Mouse (Mus musculus) heart, postnatal 4 days (tissue): ENCODE results near the gene Pip4k2c. TPM values are rescaled to one million over a fixed set of nuclear protein-coding genes. Genes with fewer than 3 reads are reported as not detected.
"Not testable (repeated sequence)": the region's sequence is repeated elsewhere in the genome, so short reads cannot be mapped to it uniquely, and the experiment has no call there.

Experiments
- DNase-seq: peaks from one replicate; pipeline ENCODE4 v3.0.0; 2021
- total RNA-seq, 2 experiments: library from RNA; stranded (reverse); gene quantifications; 2 replicates each; pipeline ENCODE4 v1.2.3; 2021

Pip4k2c gene
- total RNA-seq, 2 experiments from 2014 or later, result 25.7 to 26.6 TPM

GRCm38 (mm10) chr10:127167614-127168192, 43.7 kb downstream of the Pip4k2c start:
- DNase-seq, result no peak

- DNase-seq, result no peak
These were observed 44.4 kb downstream of the Pip4k2c start for GRCm38 (mm10) chr10:127166771-127167613.

- DNase-seq, result no peak
These were observed 45.0 kb downstream of the Pip4k2c start for GRCm38 (mm10) chr10:127166404-127166715.

- peak; percentile 30 for DNase-seq
These were observed 45.6 kb downstream of the Pip4k2c start for GRCm38 (mm10) chr10:127165654-127166403.

GRCm38 (mm10) chr10:127165354-127165653, 46.1 kb downstream of the Pip4k2c start:
- no peak for DNase-seq

GRCm38 (mm10) chr10:127164631-127165353, 46.6 kb downstream of the Pip4k2c start, which contains the start of gene B4galnt1:
Gene B4galnt1, plus strand, starts transcription at chr10:127165225.
- DNase-seq, result peak; percentile 79

- no peak for DNase-seq
These were observed 47.2 kb downstream of the Pip4k2c start for GRCm38 (mm10) chr10:127164190-127164589.

GRCm38 (mm10) chr10:127162771-127163261, 48.6 kb downstream of the Pip4k2c start:
- DNase-seq, result not testable (repeated sequence)

- DNase-seq, result no peak
These were observed 50.7 kb downstream of the Pip4k2c start for GRCm38 (mm10) chr10:127160728-127161127.

- DNase-seq, result no peak
These were observed 51.3 kb downstream of the Pip4k2c start for GRCm38 (mm10) chr10:127160081-127160480.

GRCm38 (mm10) chr10:127158471-127158870, 52.9 kb downstream of the Pip4k2c start:
- no peak for DNase-seq

GRCm38 (mm10) chr10:127156511-127156910, 54.9 kb downstream of the Pip4k2c start:
- no peak for DNase-seq

- no peak for DNase-seq
These were observed 55.3 kb downstream of the Pip4k2c start for GRCm38 (mm10) chr10:127156089-127156488.

- no peak for DNase-seq
These were observed 56.7 kb downstream of the Pip4k2c start for GRCm38 (mm10) chr10:127154652-127155051.

- DNase-seq, result no peak
These were observed 57.1 kb downstream of the Pip4k2c start for GRCm38 (mm10) chr10:127154241-127154640.

- no peak for DNase-seq
These were observed 58.1 kb downstream of the Pip4k2c start for GRCm38 (mm10) chr10:127153323-127153722.

- not testable (repeated sequence) for DNase-seq
These were observed 58.8 kb downstream of the Pip4k2c start for GRCm38 (mm10) chr10:127152556-127152955.

GRCm38 (mm10) chr10:127151233-127151632, 60.2 kb downstream of the Pip4k2c start:
- DNase-seq, result not testable (repeated sequence)

GRCm38 (mm10) chr10:127150471-127150872, 60.9 kb downstream of the Pip4k2c start:
- no peak for DNase-seq

GRCm38 (mm10) chr10:127147135-127147534, 64.2 kb downstream of the Pip4k2c start:
- DNase-seq, result no peak
